Mouse (Mus musculus): ENCODE data around the gene St6galnac1. TPM values are rescaled to one million over a fixed set of nuclear protein-coding genes. Genes with fewer than 3 reads are reported as not detected.
A peak's percentile ranks its signal among the peaks of the same experiment; 100 is the strongest.

Gene St6galnac1
- total RNA-seq, 2 experiments from 2014 or later: not detected

DNA sequence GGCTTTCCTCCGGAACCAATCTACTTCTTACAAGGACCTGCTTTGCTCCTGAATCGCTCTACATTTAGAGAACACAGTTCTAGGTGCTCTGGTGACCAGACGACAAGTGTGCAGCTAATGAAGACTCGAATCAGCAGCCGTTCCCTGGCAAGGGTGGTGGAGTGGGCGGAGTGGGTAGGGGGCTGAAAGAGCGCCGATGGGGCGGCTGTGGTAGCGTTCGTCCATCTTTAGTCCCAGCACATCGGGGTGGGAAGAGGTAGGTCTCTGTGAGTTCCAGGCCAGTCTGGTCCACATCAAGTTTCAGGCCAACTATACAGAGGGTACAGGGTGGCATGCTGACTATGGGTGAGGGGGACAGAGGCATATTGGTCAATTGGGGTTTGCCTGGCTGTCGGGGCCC lies 38.3 kb upstream of the St6galnac1 start:
- no peak for TF ChIP-seq CTCF (conservative IDR thresholded peaks at IDR 0.05)
- H3K4me3 ChIP-seq: no peak overlapping the region
- peak overlapping the region; percentile 83 for H3K27ac ChIP-seq
- no peak for DNase-seq (ENCODE audit: low spot score in 2 of 2)

DNA sequence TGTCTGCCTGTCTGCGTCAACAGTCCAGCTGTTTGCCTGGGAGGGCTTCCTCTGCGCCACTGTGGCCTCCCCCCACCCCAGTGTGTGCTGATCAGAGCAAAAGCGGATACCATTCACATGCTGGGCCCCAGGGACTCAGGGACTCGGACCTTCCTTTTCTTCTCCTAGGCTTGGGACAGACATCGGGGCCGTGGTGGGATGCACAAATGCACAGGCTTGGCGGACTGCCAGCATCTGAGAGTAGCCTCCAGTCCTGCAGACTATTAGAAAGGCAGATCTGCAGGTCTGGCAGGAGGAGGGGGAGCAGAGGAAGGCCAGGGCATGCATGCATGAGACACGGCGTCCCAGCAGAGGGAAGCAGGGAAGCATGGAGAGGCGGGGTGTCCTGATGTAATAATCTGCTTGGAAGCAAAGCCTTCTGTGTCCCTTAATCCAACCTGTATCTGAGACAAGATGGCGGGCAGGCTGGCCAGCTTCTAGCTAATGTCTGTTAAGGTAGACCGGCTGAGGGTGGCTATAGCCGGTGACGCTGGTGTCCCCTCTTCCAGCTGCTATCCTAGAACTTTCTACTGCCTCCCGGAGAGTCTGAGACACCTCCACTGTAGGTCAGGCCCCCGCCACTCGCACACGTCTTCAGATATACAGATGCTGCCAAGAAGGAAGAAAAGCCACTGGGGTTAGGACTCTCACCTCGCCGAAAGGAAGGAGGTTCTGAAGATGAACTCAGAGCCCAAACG lies 37.7 kb upstream of the St6galnac1 start:
- Histone ChIP-seq H3K4me3 (no peak overlapping the region), H3K27ac (peak overlapping the region; percentile 83)
- TF ChIP-seq CTCF (conservative IDR thresholded peaks at IDR 0.05): no peak
- no peak for DNase-seq (ENCODE audit: low spot score in 2 of 2)

- DNase-seq (ENCODE audit: low spot score in 2 of 2): peak; percentile 73 to 81
- peak overlapping the region; percentile 87 for H3K27ac ChIP-seq
- peak overlapping the region; percentile 50 for H3K4me3 ChIP-seq
- TF ChIP-seq CTCF (conservative IDR thresholded peaks at IDR 0.05): peak; percentile 60
These were observed 35.9 kb upstream of the St6galnac1 start for GRCm38 (mm10) chr11:116810983-116811901.

DNA sequence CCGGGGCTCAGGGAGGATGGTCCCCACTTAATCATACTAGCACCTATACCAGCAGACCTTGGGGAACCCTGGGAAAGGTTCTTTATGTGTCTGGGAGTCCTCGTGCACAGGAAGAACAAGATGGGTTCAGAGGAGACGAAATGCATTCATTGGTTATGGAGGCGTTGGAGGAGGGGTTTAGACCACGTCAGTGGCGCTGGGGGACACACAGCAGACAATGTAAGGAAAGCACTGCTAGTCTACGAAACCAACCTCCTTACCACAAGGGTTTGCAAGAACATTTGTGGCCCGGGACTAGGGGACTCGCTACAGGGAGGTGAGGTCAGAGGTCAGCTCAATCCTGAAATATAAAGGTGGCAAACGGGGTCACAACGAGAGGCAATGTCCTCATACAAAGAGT lies 35.2 kb upstream of the St6galnac1 start:
- Histone ChIP-seq H3K27ac (peak overlapping the region; percentile 87), H3K4me3 (no peak overlapping the region)
- DNase-seq (ENCODE audit: low spot score in 2 of 2): no peak
- TF ChIP-seq CTCF (conservative IDR thresholded peaks at IDR 0.05): no peak

GRCm38 (mm10) chr11:116809520-116809919 lies 34.2 kb upstream of the St6galnac1 start:
- DNase-seq (ENCODE audit: low spot score in 2 of 2): no peak
- Histone ChIP-seq H3K4me3 (no peak overlapping the region), H3K27ac (no peak overlapping the region)
- no peak for TF ChIP-seq CTCF (conservative IDR thresholded peaks at IDR 0.05)

DNA sequence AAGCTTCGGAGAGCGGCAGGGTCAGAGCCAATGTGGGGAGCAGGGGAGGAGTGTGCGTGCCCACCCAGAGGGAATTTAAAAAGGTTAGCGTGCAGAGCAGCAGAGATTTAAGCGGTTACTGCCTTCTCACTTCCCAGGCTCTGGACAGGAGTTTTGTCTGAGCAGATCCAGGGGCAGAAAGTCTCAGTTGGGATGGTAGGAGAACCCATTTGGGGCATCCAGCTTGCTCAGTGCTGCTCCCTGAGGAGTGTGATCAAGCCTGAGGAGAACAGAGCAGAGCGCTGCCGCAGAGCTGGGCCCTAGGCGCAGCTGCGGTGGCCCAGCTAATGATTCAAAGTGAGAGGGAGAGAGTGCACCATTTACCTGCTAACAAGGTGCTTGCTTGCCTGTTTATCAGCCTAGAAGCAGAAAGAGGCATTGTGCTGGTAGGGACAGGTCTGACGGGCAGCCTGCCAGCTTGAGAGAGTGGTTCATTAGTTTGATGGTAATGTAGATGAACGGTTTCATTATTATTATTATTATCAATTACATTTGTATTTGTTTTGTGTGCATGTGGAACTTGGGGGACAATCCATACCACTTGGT lies 33.6 kb upstream of the St6galnac1 start:
- Histone ChIP-seq H3K4me3 (no peak overlapping the region), H3K27ac (no peak overlapping the region)
- no peak for TF ChIP-seq CTCF (conservative IDR thresholded peaks at IDR 0.05)
- DNase-seq (ENCODE audit: low spot score in 2 of 2): no peak

GRCm38 (mm10) chr11:116807938-116808606 lies 32.8 kb upstream of the St6galnac1 start:
- H3K27ac ChIP-seq: peak overlapping the region; percentile 43
- TF ChIP-seq CTCF (conservative IDR thresholded peaks at IDR 0.05): peak; percentile 91

GRCm38 (mm10) chr11:116807526-116807925 lies 32.2 kb upstream of the St6galnac1 start:
- DNase-seq (ENCODE audit: low spot score in 2 of 2): no peak
- TF ChIP-seq CTCF (conservative IDR thresholded peaks at IDR 0.05): no peak
- Histone ChIP-seq H3K27ac (peak overlapping the region; percentile 43; the same call in 1 of the 2 replicates), H3K4me3 (no peak overlapping the region)

More at GRCm38 (mm10) chr11:116807938-116808606, 32.8 kb upstream of the St6galnac1 start:
- DNase-seq (ENCODE audit: low spot score in 2 of 2): peak; percentile 83 to 88
- no peak overlapping the region for H3K4me3 ChIP-seq

GRCm38 (mm10) chr11:116807116-116807515 lies 31.8 kb upstream of the St6galnac1 start:
- no peak overlapping the region for H3K27ac ChIP-seq
- no peak for DNase-seq (ENCODE audit: low spot score in 2 of 2)
- no peak overlapping the region for H3K4me3 ChIP-seq
- peak; percentile 34 for TF ChIP-seq CTCF (conservative IDR thresholded peaks at IDR 0.05)

DNA sequence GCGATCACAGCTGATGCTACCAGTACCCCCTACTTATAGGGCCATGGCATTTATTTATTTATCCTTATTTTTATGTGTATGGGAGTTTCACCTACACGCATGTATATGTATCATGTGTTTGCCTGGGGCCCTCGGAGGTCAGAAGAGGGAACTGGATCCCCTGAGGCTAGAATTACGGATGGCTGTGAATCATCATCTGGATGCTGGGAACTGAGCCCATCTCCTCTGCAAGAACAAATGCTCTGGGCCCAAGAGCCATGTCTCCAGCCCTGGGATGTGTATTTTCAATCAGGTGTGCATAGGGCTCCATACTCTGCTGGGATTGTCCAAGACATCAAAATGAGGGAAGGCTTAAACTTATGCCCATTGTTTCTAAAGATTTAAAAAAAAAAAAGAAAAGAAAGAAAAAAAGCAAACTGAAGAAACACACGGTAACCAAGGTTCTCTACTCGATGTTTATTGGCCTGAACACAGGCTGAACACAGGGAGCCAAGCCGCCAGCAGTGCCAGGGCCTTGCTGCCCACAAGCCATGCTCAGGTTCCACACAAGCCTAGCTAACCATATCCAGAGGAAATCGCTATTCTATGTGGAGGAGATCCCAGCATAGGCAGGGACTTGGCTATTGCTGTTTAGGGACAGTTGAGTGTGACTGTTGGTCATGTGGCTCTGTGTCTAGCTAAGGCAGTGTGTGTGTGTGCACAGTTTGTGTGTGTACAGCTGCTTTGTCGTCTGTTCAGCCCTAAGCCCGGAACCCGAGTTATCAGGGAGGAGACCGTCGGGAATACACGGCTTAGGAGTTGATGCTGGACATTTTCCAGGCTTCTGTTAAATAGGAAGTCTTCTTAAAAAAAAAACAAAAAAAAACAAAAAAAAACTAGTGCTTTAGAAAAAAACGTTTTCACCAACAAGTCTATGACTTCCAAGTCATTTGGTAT lies 31.1 kb upstream of the St6galnac1 start:
- H3K27ac ChIP-seq: peak overlapping the region; percentile 49
- no peak for DNase-seq (ENCODE audit: low spot score in 2 of 2)
- TF ChIP-seq CTCF (conservative IDR thresholded peaks at IDR 0.05): no peak
- H3K4me3 ChIP-seq: no peak overlapping the region

DNA sequence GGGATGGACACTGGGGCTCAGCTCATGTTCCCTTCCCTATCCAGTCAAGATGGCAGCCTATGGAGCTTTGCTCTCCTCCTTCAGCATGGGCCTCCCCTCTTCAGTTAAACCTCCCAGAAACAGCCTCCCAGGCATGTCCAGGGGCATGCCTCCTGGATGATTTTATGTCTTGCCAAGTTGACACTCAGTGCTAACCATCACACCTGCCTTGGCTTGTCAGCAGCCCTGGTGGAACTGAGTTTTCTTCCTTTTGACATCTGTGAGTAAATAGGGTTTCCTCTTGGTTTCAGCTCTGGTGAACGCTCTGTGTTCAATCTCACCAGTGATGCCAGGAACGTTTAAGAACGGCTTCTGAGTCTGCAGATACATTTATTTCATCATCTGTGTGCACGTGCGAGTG lies 27.4 kb upstream of the St6galnac1 start:
- DNase-seq (ENCODE audit: low spot score in 2 of 2): no peak
- TF ChIP-seq CTCF (conservative IDR thresholded peaks at IDR 0.05): no peak
- Histone ChIP-seq H3K27ac (no peak overlapping the region), H3K4me3 (no peak overlapping the region)

All from layer of hippocampus, adult 2 months (tissue).